Mouse (Mus musculus) ovary, postnatal 36 days (tissue): Measurements from ENCODE around the gene Erp44.

Experiments
- DNase-seq: peaks from one replicate; pipeline ENCODE4 v3.0.0; 2022; ENCODE audit warnings: low spot score, mixed read lengths

Gene Erp44

GRCm38 (mm10) chr4:48236721-48237120 lies 42.6 kb downstream of the Erp44 start:
- DNase-seq = no peak

GRCm38 (mm10) chr4:48226800-48227199 lies 52.6 kb downstream of the Erp44 start:
- no peak for DNase-seq

GRCm38 (mm10) chr4:48225604-48226003 lies 53.8 kb downstream of the Erp44 start:
- no peak for DNase-seq

- DNase-seq = peak; percentile 39
Measured at GRCm38 (mm10) chr4:48225173-48225572, 54.2 kb downstream of the Erp44 start.

GRCm38 (mm10) chr4:48203564-48203963 lies 75.8 kb downstream of the Erp44 start:
- no peak for DNase-seq

- no peak for DNase-seq
Measured at GRCm38 (mm10) chr4:48198447-48198846, 80.9 kb downstream of the Erp44 start.

- DNase-seq = no peak
Measured at GRCm38 (mm10) chr4:48197925-48198324, 81.4 kb downstream of the Erp44 start.

GRCm38 (mm10) chr4:48182115-48182806 lies 97.1 kb downstream of the Erp44 start:
- no peak for DNase-seq

GRCm38 (mm10) chr4:48181366-48181765 lies 98.0 kb downstream of the Erp44 start:
- no peak for DNase-seq

GRCm38 (mm10) chr4:48180922-48181321 lies 98.4 kb downstream of the Erp44 start:
- DNase-seq = no peak

- DNase-seq = no peak
Measured at GRCm38 (mm10) chr4:48175666-48176065, 103.7 kb downstream of the Erp44 start.

- no peak for DNase-seq
Measured at GRCm38 (mm10) chr4:48163851-48164250, 115.5 kb downstream of the Erp44 start.

- DNase-seq = no peak
Measured at GRCm38 (mm10) chr4:48160386-48160785, 119.0 kb downstream of the Erp44 start.

- DNase-seq = no peak
Measured at GRCm38 (mm10) chr4:48155864-48156263, 123.5 kb downstream of the Erp44 start.

GRCm38 (mm10) chr4:48153229-48153628 lies 126.1 kb downstream of the Erp44 start:
- no peak for DNase-seq

- no peak for DNase-seq
Measured at GRCm38 (mm10) chr4:48149492-48149891, 129.9 kb downstream of the Erp44 start.
